Mouse (Mus musculus): ENCODE results near the gene Tspan32.

- TF ChIP-seq POLR2A (IDR thresholded peaks at IDR 0.05; ENCODE audit: low read depth, low read length) (no peak), CTCF (IDR thresholded peaks at IDR 0.05; ENCODE audit: extremely low read depth, insufficient read length, insufficient replicate concordance, low read depth, low read length) (no peak)
These were observed 52.2 kb downstream of the Tspan32 start for GRCm38 (mm10) chr7:143057023-143057422.
